Mouse (Mus musculus) kidney, postnatal 10 days (tissue): Measurements from ENCODE around the gene Btbd11.

Experiments used
- DNase-seq: peaks from one replicate; pipeline ENCODE4 v3.0.0; 2021; ENCODE audit warnings: mixed read lengths

Gene Btbd11

GRCm38 (mm10) chr10:85533192-85533710 lies 146.6 kb downstream of the Btbd11 start:
- DNase-seq: no peak

GRCm38 (mm10) chr10:85538051-85538753 lies 151.6 kb downstream of the Btbd11 start:
- no peak for DNase-seq

- DNase-seq: no peak
Observed at GRCm38 (mm10) chr10:85539510-85540120, 153.0 kb downstream of the Btbd11 start.

GRCm38 (mm10) chr10:85540311-85541093 lies 153.9 kb downstream of the Btbd11 start:
- no peak for DNase-seq

- DNase-seq: no peak
Observed at GRCm38 (mm10) chr10:85541481-85541880, 154.9 kb downstream of the Btbd11 start.

- DNase-seq: no peak
Observed at GRCm38 (mm10) chr10:85541892-85542630, 155.4 kb downstream of the Btbd11 start.

- DNase-seq: no peak
Observed at GRCm38 (mm10) chr10:85543281-85543680, 156.7 kb downstream of the Btbd11 start.

GRCm38 (mm10) chr10:85544991-85545390 lies 158.4 kb downstream of the Btbd11 start:
- no peak for DNase-seq

GRCm38 (mm10) chr10:85555193-85555592 lies 168.6 kb downstream of the Btbd11 start:
- DNase-seq: no peak

GRCm38 (mm10) chr10:85561418-85561817 lies 174.8 kb downstream of the Btbd11 start:
- DNase-seq: no peak

GRCm38 (mm10) chr10:85571456-85571855 lies 184.8 kb downstream of the Btbd11 start:
- no peak for DNase-seq

- DNase-seq: no peak
Observed at GRCm38 (mm10) chr10:85572571-85572970, 186.0 kb downstream of the Btbd11 start.

GRCm38 (mm10) chr10:85577891-85578420 lies 191.3 kb downstream of the Btbd11 start:
- no peak for DNase-seq

- no peak for DNase-seq
Observed at GRCm38 (mm10) chr10:85578571-85579465, 192.2 kb downstream of the Btbd11 start.

- no peak for DNase-seq
Observed at GRCm38 (mm10) chr10:85587758-85588157, 201.1 kb downstream of the Btbd11 start.

- DNase-seq: no peak
Observed at GRCm38 (mm10) chr10:85590043-85590442, 203.4 kb downstream of the Btbd11 start.

GRCm38 (mm10) chr10:85591296-85591695 lies 204.7 kb downstream of the Btbd11 start:
- no peak for DNase-seq

- DNase-seq: no peak
Observed at GRCm38 (mm10) chr10:85591986-85592385, 205.4 kb downstream of the Btbd11 start.

GRCm38 (mm10) chr10:85596301-85596700 lies 209.7 kb downstream of the Btbd11 start:
- DNase-seq: no peak

- DNase-seq: peak; percentile 34
Observed at GRCm38 (mm10) chr10:85598093-85598599, 211.5 kb downstream of the Btbd11 start.
